Mouse (Mus musculus) lung, postnatal 36 days (tissue): ENCODE data around the gene Olfr31.

Source experiments
- DNase-seq: peaks from one replicate; pipeline ENCODE4 v3.0.0; 2022; ENCODE audit warnings: mixed read lengths

The Olfr31 gene

GRCm38 (mm10) chr14:14322528-14322927 lies at the start of gene Olfr31:
Olfr31 (plus strand) TSS chr14:14322828.
- no peak for DNase-seq

DNA sequence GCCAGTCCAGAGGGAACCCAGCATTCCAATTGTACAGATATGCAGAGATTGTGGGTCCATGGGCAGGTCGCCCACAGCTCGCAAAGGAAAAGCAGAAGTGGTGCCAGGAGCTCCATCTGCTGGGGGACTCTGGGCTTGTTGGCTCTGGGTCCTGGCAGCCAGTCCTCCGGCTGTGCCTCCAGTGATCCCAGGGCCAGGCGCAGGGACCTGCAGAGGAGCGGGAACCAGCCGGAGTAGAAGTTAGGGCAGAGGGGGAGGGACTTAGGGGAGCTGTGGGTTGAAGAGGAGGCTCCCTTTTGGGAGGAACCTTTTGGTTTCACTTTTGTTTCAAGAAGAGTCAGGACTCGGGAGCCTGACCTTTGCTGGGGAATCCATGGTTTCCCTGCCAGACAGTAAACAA lies 28.2 kb upstream of the Olfr31 start:
- DNase-seq = peak; percentile 40

DNA sequence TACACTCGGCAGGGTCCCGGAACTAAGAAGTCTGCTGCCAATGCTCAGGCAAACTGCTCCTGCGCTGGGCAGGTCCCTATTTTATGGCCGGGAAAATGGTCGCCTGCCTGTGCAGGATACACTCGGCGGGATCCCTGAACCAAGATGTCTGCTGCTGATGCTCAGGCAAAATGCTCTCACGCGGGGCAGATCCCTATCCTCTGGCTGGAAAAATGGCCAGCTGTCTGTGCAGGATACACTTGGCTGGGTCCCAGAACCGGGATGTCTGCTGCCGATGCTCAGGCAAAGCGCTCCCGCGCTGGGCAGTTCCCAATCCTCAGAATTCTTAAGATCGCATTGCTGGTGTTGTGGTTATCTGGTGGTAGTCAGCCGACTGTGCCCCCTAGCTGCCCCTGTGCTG lies 13.7 kb upstream of the Olfr31 start:
- no peak for DNase-seq

- no peak for DNase-seq
Measured at GRCm38 (mm10) chr14:14309416-14309815, 13.2 kb upstream of the Olfr31 start.

DNA sequence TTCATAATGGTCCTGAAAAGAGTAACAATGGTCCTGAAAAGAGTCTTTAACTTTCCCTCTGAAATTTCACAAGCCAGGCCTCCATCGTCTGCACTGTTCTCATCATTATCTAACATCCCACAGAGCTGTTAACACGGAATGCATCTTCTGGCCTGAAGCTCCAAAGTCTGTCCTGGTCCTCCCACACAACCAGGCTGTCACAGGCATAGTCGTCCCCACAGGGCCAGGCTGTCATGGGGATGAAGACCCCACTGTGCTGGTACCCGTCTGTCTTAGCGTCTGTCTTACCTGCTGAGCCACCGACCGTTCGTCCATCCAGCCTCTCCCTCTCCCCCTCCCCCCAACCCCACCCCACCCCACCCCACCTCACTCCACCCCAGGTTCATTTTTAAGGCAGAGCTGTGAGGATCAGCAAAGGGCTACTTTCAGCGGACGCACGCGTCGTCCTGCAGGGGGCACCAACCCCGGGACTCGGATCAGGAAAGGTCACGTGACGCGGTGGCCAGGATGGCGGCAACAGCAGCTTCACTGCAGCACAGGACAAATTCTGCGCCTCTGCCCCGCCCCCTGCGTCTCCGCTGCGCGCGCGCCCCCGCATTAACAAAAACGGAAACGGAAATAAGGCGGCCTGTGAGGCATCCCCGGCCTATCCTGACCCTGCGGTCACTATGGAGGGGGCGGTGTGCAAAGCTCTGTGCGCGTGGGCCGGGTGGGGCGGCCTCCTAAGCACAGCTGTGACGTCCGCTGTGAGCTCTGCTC lies 22.7 kb downstream of the Olfr31 start:
- peak; percentile 96 for DNase-seq

DNA sequence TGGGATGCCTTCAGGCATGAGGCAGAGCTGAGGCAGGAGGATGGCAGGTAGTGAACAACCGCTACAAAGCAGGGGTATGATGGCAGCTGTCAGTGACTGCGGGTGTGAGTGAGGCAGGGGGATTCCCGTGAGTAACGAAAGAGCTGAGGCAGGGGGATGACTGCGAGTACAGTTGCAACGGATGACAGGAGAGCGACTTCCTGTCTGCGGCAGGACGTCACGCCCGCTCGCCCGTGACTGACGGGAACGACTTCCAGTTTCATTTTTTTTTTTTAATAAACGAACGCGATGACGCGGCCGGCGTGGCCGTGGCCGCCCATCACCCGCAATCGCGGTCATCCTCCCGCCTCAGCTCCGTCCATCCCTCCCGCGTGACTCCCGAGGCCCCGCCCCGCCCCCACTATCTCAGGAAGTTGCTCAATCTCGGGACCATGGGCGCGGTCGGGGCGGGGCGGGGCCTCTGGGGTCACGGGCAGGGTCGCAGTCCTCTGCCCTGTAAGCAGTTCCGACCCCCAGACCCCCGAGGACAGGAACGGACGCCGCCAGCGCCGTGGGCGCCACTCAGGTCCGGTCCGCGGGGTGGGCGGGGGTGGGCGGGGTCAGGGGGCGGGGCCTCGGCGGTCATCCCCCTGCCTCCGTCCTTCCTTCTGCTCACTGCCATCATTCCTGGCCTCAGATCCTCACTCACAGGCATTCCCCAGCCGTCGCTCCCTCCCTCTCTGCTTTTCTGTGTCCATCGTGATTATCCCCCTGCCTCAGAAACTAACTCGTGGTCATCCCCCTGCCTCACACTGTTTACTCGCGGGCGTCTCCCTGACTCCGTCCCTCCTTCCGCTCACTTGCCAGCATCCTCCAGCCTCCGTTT lies 23.6 kb downstream of the Olfr31 start, which contains the start of gene Il3ra:
Gene Il3ra, plus strand, starts transcription at position 328 of the 865 bp plus-strand sequence.
- DNase-seq = peak; percentile 86

DNA sequence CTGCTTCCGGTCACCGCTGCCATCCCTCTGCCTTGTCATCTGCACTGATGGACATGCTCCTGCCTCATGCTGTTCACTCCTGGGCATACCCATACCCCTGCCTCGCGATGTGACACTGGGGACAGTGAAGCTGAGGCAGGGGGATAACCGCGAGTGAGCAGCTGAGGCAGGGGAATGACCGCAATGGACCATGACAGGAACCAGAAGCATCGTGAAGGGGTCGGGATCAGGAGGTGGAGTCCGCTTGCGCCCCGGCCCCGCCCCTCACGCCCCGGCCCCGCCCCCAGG lies 24.1 kb downstream of the Olfr31 start:
- no peak for DNase-seq

GRCm38 (mm10) chr14:14347151-14347835 lies 24.7 kb downstream of the Olfr31 start:
- peak; percentile 29 for DNase-seq

DNA sequence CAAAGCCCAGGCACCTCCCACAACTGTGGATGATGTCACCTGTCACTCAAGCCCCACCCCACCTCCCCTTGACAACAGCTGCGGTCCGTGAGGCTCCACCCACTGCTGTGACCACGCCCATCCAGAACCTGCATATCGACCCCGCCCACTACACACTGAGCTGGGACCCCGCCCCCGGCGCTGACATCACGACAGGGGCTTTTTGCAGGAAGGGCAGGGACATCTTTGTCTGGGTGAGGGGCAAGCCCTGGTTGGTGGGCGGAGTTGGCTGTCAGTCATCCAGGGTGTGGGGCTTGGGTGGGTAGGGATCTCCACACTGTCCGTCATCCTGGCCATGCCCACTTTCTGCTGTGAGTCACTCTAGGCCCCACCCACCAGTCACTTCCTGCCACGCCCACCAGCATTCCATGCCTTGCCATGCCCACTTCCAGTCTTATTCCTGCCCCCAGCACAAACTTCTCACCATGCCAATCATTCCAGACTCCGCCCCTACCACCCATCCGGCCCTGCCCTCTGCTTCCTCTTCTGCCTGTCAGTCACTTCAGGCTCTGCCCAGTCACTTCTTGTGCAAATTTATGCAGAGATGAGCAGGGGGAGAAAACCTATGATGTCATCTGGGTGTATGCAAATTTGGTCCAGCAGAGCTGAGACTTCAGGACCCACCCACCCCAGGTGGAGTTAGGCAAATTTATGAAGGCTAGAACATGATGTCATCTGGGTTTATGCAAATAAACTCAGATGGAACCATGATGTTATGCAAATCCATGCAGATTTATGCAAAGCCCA lies 25.4 kb downstream of the Olfr31 start:
- peak; percentile 26 for DNase-seq

DNA sequence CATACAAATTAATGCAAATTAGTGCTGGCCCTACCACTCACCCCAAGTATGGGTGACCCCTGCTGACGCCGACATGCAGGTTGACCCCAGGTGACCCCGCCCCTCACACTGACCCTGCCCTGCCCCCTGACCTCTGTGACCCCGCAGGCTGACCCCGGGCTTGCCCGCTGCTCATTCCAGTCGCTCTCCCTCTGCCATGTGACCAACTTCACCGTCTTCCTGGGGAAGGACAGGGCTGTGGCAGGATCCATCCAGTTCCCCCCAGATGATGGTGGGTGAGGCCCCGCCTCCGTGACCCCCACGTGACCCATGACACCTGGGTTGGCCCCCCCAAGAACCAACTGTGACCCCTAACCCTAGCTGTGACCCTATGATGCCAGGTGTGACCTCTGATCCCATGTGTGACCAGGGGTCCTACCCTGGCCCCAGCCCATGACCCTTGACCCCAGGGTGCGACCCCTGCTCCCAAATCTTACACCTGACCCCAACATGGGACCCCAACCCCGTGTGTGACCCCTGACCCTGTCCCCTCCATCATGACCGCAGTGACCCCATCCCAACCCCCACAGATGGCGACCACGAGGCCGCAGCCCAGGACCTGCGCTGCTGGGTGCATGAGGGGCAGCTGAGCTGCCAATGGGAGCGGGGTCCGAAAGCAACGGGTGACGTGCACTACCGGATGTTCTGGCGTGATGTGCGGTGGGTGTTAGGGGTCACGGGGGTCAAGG lies 26.2 kb downstream of the Olfr31 start:
- peak; percentile 3 for DNase-seq

DNA sequence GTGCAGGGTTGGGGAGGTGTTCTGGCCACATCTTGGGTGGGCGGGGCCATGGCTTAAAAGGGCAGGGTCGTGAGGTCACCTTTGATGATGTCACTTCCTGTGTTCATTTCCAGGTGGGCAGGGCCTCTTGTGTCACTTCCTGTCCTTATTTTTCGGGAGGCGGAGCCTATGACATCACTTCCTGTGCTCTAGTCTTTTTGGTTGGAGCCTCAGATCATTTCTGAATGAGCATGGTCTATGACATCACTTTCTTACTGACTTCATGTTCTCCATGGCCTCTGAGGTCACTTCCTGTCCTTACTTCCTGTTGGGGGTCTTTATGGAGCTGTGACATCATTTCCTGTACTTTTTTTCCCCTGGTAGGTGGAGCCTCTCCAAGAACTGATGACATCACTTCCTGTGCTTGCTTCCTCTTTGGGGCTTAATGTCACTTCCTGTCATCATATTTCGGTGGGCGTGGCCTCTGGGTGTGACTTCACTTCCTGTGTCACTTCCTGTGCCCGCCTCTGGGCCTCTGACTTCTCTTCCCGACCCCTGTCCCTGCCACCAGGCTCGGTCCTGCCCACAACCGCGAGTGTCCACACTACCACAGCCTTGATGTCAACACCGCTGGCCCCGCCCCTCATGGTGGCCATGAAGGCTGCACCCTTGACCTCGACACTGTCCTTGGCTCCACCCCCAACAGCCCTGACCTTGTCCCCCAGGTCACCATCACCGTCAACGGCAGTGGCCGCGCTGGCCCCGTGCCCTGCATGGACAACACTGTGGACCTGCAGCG lies 27.0 kb downstream of the Olfr31 start:
- peak; percentile 5 for DNase-seq

DNA sequence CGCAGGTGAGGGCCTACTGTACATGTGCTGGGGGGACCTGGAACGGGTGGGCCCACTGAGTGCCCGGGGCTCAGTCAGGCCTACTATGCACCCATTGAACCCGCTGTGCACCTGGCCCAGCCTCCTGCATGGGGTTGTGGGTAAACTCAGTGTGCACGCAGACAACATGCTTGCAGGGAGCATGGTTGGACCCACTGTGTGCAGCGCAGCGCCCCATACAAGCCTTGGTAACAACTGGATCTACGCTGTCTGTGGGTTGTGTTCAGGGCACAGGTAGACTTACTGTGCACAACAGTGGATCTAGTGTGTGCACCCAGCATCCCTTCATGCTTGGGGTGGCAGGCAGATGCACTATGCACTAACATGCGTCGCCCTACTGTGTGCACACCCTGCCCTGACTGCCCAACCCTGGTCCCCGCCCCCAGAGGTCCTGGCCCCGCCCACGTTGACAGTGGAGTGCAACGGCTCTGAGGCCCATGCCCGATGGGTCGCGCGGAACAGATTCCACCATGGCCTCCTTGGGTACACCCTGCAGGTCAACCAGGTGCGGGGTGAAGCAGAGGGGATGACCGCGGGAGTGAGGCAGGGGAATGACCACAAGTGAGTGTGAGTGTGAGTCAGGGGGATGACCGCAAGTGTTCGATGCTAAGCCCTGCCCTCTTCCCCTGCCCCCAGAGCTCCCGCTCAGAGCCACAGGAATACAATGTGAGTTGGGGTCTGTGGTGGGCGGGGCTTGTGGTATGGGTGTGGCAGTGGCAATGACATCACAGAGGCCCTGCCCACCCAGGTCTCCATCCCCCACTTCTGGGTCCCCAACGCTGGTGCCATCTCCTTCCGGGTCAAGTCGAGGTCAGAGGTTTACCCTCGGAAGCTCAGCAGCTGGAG lies 27.9 kb downstream of the Olfr31 start:
- no peak for DNase-seq

DNA sequence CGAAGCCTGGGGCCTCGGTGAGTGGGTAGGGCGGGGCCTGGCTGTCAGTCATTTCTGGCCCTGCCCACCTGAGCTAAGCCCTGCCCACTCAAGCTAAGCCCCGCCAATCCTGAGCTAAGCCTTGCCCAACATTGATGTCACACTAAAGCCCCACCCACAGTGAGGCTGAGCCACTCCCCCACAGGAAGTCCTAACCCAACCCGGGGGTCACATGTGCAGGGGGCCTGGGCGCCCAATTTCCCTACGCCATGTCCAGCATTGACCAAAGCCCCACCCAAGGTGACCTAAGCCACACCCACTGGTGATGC lies 28.5 kb downstream of the Olfr31 start:
- DNase-seq = no peak

DNA sequence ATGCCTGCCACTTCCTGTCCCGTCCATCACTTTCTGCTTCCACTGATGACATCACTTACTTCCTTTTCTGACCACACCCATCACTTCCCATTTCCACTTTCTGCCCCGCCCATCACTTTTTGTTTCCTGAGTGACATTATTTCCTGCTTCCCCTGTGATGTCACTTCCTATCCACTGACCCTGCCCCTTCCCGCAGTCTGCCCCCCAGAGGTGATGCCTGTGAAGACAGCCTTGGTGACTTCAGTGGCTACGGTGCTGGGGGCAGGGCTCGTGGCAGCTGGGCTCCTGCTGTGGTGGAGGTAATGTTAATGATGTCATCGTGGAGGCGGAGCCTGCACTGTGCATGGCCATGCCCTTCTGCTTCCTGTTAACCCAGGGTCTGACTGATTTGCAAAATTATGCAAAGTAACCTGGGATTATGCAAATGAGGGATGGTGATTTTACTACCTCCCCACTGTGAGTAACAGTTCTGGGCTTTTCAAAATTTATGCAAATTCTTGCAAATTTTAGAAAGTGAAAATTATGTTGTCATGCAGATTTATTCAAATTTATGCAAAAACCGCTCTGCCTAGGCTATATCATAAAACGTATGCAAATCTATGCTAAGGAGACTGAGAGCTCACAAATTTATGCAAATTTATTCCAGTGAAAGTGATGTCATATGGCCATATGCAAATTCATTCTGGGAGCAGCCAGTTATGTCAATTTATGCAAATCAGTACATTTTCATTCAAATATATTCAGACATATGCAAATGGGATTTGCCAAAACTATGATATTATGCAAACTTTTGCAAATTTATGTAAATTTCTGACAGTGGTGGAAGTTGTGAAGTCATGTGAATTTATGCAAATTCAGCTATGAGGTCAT lies 29.3 kb downstream of the Olfr31 start:
- no peak for DNase-seq

- DNase-seq = no peak
Measured at GRCm38 (mm10) chr14:14352606-14353005, 30.0 kb downstream of the Olfr31 start.

- no peak for DNase-seq
Measured at GRCm38 (mm10) chr14:14353081-14353732, 30.6 kb downstream of the Olfr31 start.

- DNase-seq = no peak
Measured at GRCm38 (mm10) chr14:14353740-14354510, 31.3 kb downstream of the Olfr31 start.
